Mouse (Mus musculus): ENCODE measurements around the gene Ccnl2. TPM values are rescaled to one million over a fixed set of nuclear protein-coding genes. Genes with fewer than 3 reads are reported as not detected.

The Ccnl2 gene
- polyA plus RNA-seq, 2 experiments, result 51.2 to 65.8 TPM

- Histone ChIP-seq H3K4me2 (ENCODE audit: low read depth) (no peak overlapping the region), H3K9me3 (ENCODE audit: control insufficient read depth, low read length) (no peaks in the 10 kb centered on the region), H3K4me1 (replicated peaks; ENCODE audit: control insufficient read depth in 2 of 2, insufficient read depth in 2 of 2, low read length in 1 of 2) (peaks cover 5 to 11% of the 10 kb centered on the region in 2 experiments; a peak in 2 of 4 replicates), H3K27me3 (ENCODE audit: control insufficient read depth, insufficient read depth, low read length) (no peaks in the 10 kb centered on the region), H3K9ac (replicated peaks) (no peak overlapping the region), H3K36me3 (replicated peaks; ENCODE audit: control insufficient read depth, insufficient read depth, low read depth) (peaks cover 6% of the 10 kb centered on the region), H3K27ac (no peak overlapping the region), H3K4me3 (ENCODE audit: insufficient read depth in 1 of 2, low read depth in 2 of 2, low read length in 2 of 2) (no peak overlapping the region)
- 81% methylated on average over 9 of the region's 9 CpGs for WGBS (ENCODE audit: insufficient replicate concordance)
- DNase-seq (ENCODE audit: low read depth in 3 of 3, low spot score in 3 of 3), result no peak
- TF ChIP-seq EP300 (IDR thresholded peaks at IDR 0.05; ENCODE audit: low read depth) (no peak), CTCF (IDR thresholded peaks at IDR 0.05; ENCODE audit: low read depth) (no peak)
- no peak for ATAC-seq (ENCODE audit: insufficient read depth)
These were observed 41.1 kb downstream of the Ccnl2 start for GRCm38 (mm10) chr4:155853421-155853820.

- no peaks in the 10 kb centered on the region for H3K9me3 ChIP-seq (ENCODE audit: control insufficient read depth, low read length)
- 0 out of 4 replicates have a peak, but pooled peaks cover 0 to 3% of the 10 kb centered on the region in 2 experiments for H3K4me1 ChIP-seq (replicated peaks; ENCODE audit: control insufficient read depth in 2 of 2, insufficient read depth in 2 of 2, low read length in 1 of 2)
- H3K9ac ChIP-seq (replicated peaks), result no peak overlapping the region
- ATAC-seq (ENCODE audit: insufficient read depth) (no peak), DNase-seq (ENCODE audit: low read depth in 3 of 3, low spot score in 3 of 3) (no peak)
- no peak overlapping the region for H3K27ac ChIP-seq
- H3K4me2 ChIP-seq (ENCODE audit: low read depth), result no peak overlapping the region
- H3K27me3 ChIP-seq (ENCODE audit: control insufficient read depth, insufficient read depth, low read length), result no peaks in the 10 kb centered on the region
- peaks cover 6% of the 10 kb centered on the region for H3K36me3 ChIP-seq (replicated peaks; ENCODE audit: control insufficient read depth, insufficient read depth, low read depth)
- TF ChIP-seq CTCF (IDR thresholded peaks at IDR 0.05; ENCODE audit: low read depth), result no peak
- WGBS (ENCODE audit: insufficient replicate concordance), result 90% methylated on average over 12 of the region's 12 CpGs
- no peak overlapping the region for H3K4me3 ChIP-seq (ENCODE audit: insufficient read depth in 1 of 2, low read depth in 2 of 2, low read length in 2 of 2)
These were observed 42.7 kb downstream of the Ccnl2 start for GRCm38 (mm10) chr4:155854991-155855390.

- peaks cover 6% of the 10 kb centered on the region for H3K36me3 ChIP-seq (replicated peaks; ENCODE audit: control insufficient read depth, insufficient read depth, low read depth)
- no peak overlapping the region for H3K4me2 ChIP-seq (ENCODE audit: low read depth)
These were observed 43.8 kb downstream of the Ccnl2 start for GRCm38 (mm10) chr4:155856071-155856470.

GRCm38 (mm10) chr4:155856881-155857280, 44.6 kb downstream of the Ccnl2 start:
- H3K9me3 ChIP-seq (ENCODE audit: control insufficient read depth, low read length), result no peaks in the 10 kb centered on the region
- ATAC-seq (ENCODE audit: insufficient read depth) (peak; percentile 39; the same call in 1 of the 2 replicates), DNase-seq (ENCODE audit: low read depth in 3 of 3, low spot score in 3 of 3) (no peak)
- H3K36me3 ChIP-seq (replicated peaks; ENCODE audit: control insufficient read depth, insufficient read depth, low read depth), result peaks cover 6% of the 10 kb centered on the region
- no peak overlapping the region for H3K4me3 ChIP-seq (ENCODE audit: insufficient read depth in 1 of 2, low read depth in 2 of 2, low read length in 2 of 2)
- no peak overlapping the region for H3K27ac ChIP-seq
- no peak overlapping the region for H3K9ac ChIP-seq (replicated peaks)
- H3K4me2 ChIP-seq (ENCODE audit: low read depth), result 0 out of 2 replicates have a peak overlapping the region, but pooled peaks have one; percentile 1
- 40% methylated on average over 3 of the region's 3 CpGs for WGBS (ENCODE audit: insufficient replicate concordance)
- TF ChIP-seq EP300 (IDR thresholded peaks at IDR 0.05; ENCODE audit: low read depth), result no peak
- TF ChIP-seq CTCF (IDR thresholded peaks at IDR 0.05; ENCODE audit: low read depth), result no peak
- 0 out of 4 replicates have a peak, but pooled peaks cover 0 to 3% of the 10 kb centered on the region in 2 experiments for H3K4me1 ChIP-seq (replicated peaks; ENCODE audit: control insufficient read depth in 2 of 2, insufficient read depth in 2 of 2, low read length in 1 of 2)
- no peaks in the 10 kb centered on the region for H3K27me3 ChIP-seq (ENCODE audit: control insufficient read depth, insufficient read depth, low read length)

More at GRCm38 (mm10) chr4:155856071-155856470, 43.8 kb downstream of the Ccnl2 start:
- Histone ChIP-seq H3K9me3 (ENCODE audit: control insufficient read depth, low read length) (no peaks in the 10 kb centered on the region), H3K4me1 (replicated peaks; ENCODE audit: control insufficient read depth in 2 of 2, insufficient read depth in 2 of 2, low read length in 1 of 2) (0 out of 4 replicates have a peak, but pooled peaks cover 0 to 3% of the 10 kb centered on the region in 2 experiments), H3K27ac (no peak overlapping the region), H3K9ac (replicated peaks) (no peak overlapping the region), H3K4me3 (ENCODE audit: insufficient read depth in 1 of 2, low read depth in 2 of 2, low read length in 2 of 2) (no peak overlapping the region), H3K27me3 (ENCODE audit: control insufficient read depth, insufficient read depth, low read length) (no peaks in the 10 kb centered on the region)
- 75% methylated on average over 12 of the region's 12 CpGs for WGBS (ENCODE audit: insufficient replicate concordance)
- TF ChIP-seq EP300 (IDR thresholded peaks at IDR 0.05; ENCODE audit: low read depth), result no peak
- TF ChIP-seq CTCF (IDR thresholded peaks at IDR 0.05; ENCODE audit: low read depth), result no peak
- ATAC-seq (ENCODE audit: insufficient read depth) (no peak), DNase-seq (ENCODE audit: low read depth in 3 of 3, low spot score in 3 of 3) (no peak)

- 39% methylated on average over 13 of the region's 13 CpGs for WGBS (ENCODE audit: insufficient replicate concordance)
- ATAC-seq (ENCODE audit: insufficient read depth) (no peak), DNase-seq (ENCODE audit: low read depth in 3 of 3, low spot score in 3 of 3) (peak in 1 of 3 experiments; percentile 43)
- no peak overlapping the region for H3K4me2 ChIP-seq (ENCODE audit: low read depth)
- no peaks in the 10 kb centered on the region for H3K9me3 ChIP-seq (ENCODE audit: control insufficient read depth, low read length)
- no peak overlapping the region for H3K4me3 ChIP-seq (ENCODE audit: insufficient read depth in 1 of 2, low read depth in 2 of 2, low read length in 2 of 2)
- no peak overlapping the region for H3K9ac ChIP-seq (replicated peaks)
- 0 out of 4 replicates have a peak, but pooled peaks cover 0 to 3% of the 10 kb centered on the region in 2 experiments for H3K4me1 ChIP-seq (replicated peaks; ENCODE audit: control insufficient read depth in 2 of 2, insufficient read depth in 2 of 2, low read length in 1 of 2)
- no peak overlapping the region for H3K27ac ChIP-seq
- peaks cover 6% of the 10 kb centered on the region for H3K36me3 ChIP-seq (replicated peaks; ENCODE audit: control insufficient read depth, insufficient read depth, low read depth)
- H3K27me3 ChIP-seq (ENCODE audit: control insufficient read depth, insufficient read depth, low read length), result no peaks in the 10 kb centered on the region
- TF ChIP-seq CTCF (IDR thresholded peaks at IDR 0.05; ENCODE audit: low read depth) (no peak), EP300 (IDR thresholded peaks at IDR 0.05; ENCODE audit: low read depth) (no peak)
These were observed 47.0 kb downstream of the Ccnl2 start for GRCm38 (mm10) chr4:155859318-155859717.
